Mouse (Mus musculus) lung, adult 2 months (tissue): Measurements from ENCODE around the gene Lonp2. TPM values are rescaled to one million over a fixed set of nuclear protein-coding genes. Genes with fewer than 3 reads are reported as not detected.

Experiments
- DNase-seq: peaks from one replicate; pipeline ENCODE4 v3.0.0; 2022
- H3K4me1 ChIP-seq: fragments of 200-500 bp; 2 replicates; pipeline ENCODE4 v1.6.1; 2011; ENCODE audit warnings: low read length; ENCODE audit not compliant: control insufficient read depth, insufficient read depth
- H3K4me3 ChIP-seq: fragments of 200-500 bp; replicated peaks from 2 replicates; pipeline ENCODE3; 2011; ENCODE audit warnings: low read depth, mild to moderate bottlenecking, control low read depth, low read length; ENCODE audit errors: extremely low read depth
- CTCF ChIP-seq: fragments of 200-500 bp; IDR thresholded peaks from 2 replicates; pipeline ENCODE4 v1.5.1; 2011; ENCODE audit warnings: mild to moderate bottlenecking, low read length, control low read depth; ENCODE audit not compliant: insufficient read depth
- POLR2A ChIP-seq: fragments of 200-500 bp; IDR thresholded peaks from 2 replicates; pipeline ENCODE4 v1.6.1; 2011; ENCODE audit warnings: low read depth, mild to moderate bottlenecking, control low read depth, low read length, borderline replicate concordance; ENCODE audit errors: extremely low read depth
- WGBS: fragments of 180-500 bp; shearing (Covaris S2); methylation state at CpG from one replicate; pipeline ENCODE4 v1.1.7; 2018; 5-methylcytosine and 5-hydroxymethylcytosine counted together
- polyA plus RNA-seq: library from polyadenylated mRNA; depleted of rRNA; stranded (reverse); fragments of >200 nt; gene quantifications from 2 replicates; pipeline ENCODE4 v1.2.3, GENCODE M21; 2012

Lonp2 gene
- polyA plus RNA-seq, 1 experiment: 61.4 TPM

DNA sequence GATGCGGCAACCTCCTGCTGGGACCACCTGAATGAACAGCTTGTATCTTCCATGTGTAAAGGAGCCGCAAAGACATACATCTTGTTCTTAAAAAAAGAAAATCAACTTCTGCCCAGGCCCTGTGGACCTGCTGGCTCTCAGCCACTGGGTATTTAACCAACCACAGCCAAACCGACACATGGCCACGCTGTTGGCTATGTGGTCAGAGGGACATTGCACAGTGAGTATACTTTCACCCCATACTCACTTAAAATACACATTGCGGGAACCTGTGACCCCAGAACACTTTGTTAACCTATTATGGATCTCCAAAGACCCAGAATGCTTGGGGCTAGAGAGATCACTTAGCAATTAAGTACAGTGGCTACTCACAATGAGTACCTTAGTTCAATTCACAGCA, 35.5 kb upstream of the Lonp2 start:
- TF ChIP-seq CTCF (no peak), POLR2A (no peak)
- WGBS: 88% methylated on average over 5 of the region's 5 CpGs
- no peak for DNase-seq
- Histone ChIP-seq H3K4me1 (no peaks in the 10 kb centered on the region), H3K4me3 (no peak overlapping the region)

DNA sequence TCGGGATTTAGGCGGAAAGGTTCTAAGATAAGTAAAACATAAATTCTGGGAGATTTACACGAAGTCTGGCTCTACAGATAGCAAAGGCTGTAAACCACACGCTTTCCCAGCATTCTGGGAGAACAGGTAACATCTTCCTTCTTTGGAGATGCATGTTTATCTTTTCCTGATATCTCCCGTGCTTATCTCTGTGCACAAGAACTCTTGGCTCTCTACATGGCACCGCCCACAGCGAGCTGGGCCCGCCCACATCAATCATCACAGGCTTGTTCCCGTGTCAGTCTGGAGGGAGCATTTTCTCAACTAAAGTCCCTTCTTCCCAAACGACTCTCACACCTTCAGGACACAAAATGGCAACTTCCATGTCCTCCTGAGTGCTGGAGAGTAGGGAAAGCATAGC, 30.7 kb upstream of the Lonp2 start:
- WGBS: 51% methylated on average over 10 of the region's 10 CpGs
- no peak for TF ChIP-seq POLR2A
- no peak for TF ChIP-seq CTCF
- Histone ChIP-seq H3K4me3 (no peak overlapping the region), H3K4me1 (no peaks in the 10 kb centered on the region)
- no peak for DNase-seq

DNA sequence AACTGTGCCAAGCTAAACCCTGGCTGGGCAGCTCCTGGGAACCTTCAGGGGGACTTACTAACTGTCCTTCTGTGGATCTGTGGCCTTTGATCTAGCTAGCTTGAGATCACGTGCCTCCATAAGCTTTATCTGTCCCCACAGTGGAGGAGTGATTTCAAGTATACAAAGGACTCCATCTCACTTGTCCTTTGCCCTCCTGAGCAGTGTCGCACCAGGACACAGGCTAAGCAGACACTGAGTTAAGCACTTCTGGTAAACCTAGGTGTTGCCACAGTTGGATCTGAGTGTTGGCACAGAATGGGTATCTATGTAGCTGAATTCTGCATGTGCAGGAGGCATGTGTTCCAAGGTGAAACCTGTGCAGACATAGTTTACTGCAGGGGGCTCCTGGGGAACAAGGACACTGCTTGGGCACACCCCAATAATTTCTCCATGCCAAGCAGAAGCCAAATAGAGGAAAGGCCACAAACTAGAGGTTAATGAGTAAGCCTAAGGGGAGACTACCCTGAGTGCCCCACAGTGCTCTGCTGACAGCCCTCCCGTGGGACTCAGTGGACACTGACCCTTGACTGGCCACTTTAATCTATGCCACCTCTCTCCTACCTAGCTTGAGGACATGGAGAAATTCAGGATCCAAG, 29.6 kb upstream of the Lonp2 start:
- TF ChIP-seq POLR2A (no peak), CTCF (no peak)
- no peaks in the 10 kb centered on the region for H3K4me1 ChIP-seq
- WGBS: 62% methylated on average over 3 of the region's 3 CpGs
- H3K4me3 ChIP-seq: no peak overlapping the region
- no peak for DNase-seq

DNA sequence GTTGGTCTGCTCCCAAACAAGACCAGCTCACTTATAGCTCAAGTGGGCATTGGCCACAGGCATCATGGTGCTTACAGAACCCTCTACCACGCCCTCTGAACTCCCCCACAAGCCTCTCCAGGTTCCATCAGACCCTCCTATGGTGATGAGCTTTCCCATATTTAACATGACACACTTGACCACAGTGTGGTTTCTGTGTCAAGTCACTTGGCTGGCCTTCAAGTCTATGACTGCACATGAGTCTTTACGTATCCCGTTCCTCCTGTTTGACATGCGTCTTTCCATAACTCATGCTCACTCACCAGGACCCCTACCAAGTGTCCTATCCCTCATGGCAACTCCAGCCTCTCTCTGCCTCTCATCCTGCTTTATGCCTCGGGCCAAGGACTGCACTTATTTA, 28.2 kb upstream of the Lonp2 start:
- no peak for DNase-seq
- TF ChIP-seq POLR2A: no peak
- no peak for TF ChIP-seq CTCF
- Histone ChIP-seq H3K4me1 (no peaks in the 10 kb centered on the region), H3K4me3 (no peak overlapping the region)
- 75% methylated on average over 5 of the region's 5 CpGs for WGBS

DNA sequence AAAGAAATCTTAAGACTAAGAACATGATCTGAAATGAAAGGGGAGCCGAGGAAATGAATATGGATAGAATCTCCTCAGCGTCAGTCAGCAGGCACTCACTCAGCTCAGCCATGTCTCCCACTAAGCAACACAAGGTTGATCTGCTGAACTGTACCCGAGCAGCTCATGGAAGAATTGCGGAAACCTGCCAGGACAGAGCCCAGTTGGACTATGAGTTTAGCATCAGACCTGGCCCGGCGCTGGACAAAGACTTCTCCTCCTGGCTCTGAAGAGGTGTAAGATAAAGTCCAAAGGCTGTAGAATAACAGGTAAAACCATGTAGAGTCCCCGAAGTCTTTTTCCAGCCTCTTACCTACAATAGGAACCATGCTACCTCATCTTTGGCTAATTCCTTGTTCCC, 26.2 kb upstream of the Lonp2 start:
- Histone ChIP-seq H3K4me3 (no peak overlapping the region), H3K4me1 (no peaks in the 10 kb centered on the region)
- WGBS: 88% methylated on average over 7 of the region's 7 CpGs
- no peak for DNase-seq
- TF ChIP-seq CTCF: no peak
- no peak for TF ChIP-seq POLR2A

DNA sequence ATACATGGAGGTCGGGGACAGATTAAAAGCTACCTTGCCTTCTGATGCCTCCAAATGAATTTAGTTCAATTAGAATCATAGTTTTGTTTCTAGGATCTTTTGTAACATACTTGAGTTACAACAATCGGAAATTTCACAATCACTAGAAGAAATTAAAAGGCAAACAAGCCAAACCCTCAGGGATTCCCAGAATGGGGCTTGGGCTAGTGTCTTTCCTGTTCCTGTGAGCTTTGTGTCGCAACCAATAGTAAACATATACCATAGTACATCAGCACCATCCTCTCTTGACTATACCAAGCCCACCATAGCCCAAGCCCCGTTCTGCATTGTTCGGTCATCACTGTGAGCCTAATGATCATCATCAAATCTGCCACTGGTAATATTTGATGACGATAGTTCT, 24.5 kb upstream of the Lonp2 start:
- TF ChIP-seq CTCF (no peak), POLR2A (no peak)
- 67% methylated on average over 6 of the region's 6 CpGs for WGBS
- H3K4me1 ChIP-seq: no peaks in the 10 kb centered on the region
- no peak for DNase-seq
- no peak overlapping the region for H3K4me3 ChIP-seq

DNA sequence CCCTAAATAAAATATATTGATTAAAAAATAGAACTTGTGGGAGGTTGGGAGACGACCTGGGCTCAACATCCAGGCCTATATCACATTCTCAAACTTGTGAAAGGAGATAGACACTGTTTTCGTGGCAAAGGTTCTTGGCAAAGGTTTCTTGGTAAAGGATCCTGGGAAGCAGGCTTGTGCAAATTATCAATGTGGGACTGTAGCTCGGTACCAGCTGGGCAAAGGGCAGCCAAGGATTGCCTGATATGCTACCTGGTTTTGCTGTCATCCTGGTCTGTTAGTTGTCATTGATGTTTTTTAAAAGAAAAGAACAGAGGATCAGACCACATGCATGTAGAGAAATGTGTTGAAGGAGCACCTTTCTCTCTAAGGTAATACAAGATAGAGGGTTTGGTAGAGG, 23.5 kb upstream of the Lonp2 start:
- H3K4me3 ChIP-seq: no peak overlapping the region
- no peak for DNase-seq
- TF ChIP-seq POLR2A (no peak), CTCF (no peak)
- H3K4me1 ChIP-seq: no peaks in the 10 kb centered on the region
- WGBS: 81% methylated on average over 3 of the region's 3 CpGs

DNA sequence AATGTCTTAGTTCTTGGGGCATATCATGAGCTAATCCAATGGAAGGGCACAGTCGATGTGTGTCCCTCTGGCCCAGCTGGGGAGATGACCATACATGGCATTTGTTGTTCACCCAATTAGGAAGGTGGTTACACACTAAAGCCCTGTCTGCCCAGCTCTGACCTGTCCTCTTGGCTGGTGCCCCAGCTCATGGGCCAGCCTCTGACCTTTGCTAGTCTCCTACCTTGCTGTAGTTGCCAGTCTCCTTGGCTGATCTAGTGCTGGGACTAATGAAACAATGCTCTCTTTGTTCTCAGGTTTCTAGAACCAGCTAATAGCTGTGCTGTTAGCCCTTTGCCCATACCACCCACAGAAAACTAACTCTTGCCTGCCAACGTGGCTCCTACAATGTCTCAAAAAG, 20.7 kb upstream of the Lonp2 start:
- Histone ChIP-seq H3K4me1 (no peaks in the 10 kb centered on the region), H3K4me3 (no peak overlapping the region)
- no peak for TF ChIP-seq POLR2A
- TF ChIP-seq CTCF: no peak
- no peak for DNase-seq
- WGBS: 58% methylated on average over 2 of the region's 2 CpGs

DNA sequence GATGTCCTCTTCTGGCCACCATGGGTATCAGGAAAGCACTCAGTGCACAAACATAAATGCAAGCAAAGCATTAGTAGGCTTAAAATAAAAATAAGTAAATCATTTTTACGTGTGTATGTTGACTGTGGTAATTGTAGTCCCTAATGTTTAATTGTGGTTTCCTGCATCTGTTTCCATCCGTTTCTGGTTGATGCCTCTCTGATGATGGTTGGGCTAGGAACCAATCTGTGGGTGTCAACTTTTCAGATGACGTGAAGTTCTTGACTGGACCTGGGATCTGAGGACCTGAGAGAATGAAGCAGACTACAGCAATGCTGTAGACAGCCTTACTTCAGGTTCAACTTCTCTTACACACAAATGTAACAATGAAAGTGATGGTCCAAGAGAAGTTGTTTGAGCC, 19.2 kb upstream of the Lonp2 start:
- H3K4me1 ChIP-seq: no peaks in the 10 kb centered on the region
- TF ChIP-seq CTCF: no peak
- TF ChIP-seq POLR2A: no peak
- DNase-seq: no peak
- H3K4me3 ChIP-seq: no peak overlapping the region
- 38% methylated on average over 3 of the region's 3 CpGs for WGBS

DNA sequence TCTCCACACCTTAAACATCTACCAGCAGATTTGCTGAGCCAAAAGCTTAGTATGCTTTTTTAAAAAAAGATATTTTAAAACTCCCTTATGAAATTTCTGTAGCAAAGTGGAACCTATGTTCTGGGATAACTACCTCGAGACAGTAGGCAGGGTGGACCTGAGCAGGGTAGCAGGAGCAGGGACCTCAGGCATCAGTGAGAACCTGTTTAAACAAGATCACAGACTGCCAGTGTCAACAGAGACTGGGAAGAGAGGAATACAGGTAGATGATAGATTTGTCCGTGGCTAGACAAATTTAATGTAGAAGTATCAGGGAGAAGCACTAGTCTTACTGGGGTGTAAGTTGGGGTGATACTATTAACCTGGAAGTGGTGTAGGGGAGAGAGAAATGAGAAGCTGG, 10.0 kb upstream of the Lonp2 start:
- WGBS: 57% methylated on average over 2 of the region's 2 CpGs
- no peak for DNase-seq
- Histone ChIP-seq H3K4me1 (no peaks in the 10 kb centered on the region), H3K4me3 (no peak overlapping the region)
- no peak for TF ChIP-seq POLR2A
- TF ChIP-seq CTCF: no peak
